Mouse (Mus musculus): ENCODE measurements around the gene Pik3r2.

The Pik3r2 gene

DNA sequence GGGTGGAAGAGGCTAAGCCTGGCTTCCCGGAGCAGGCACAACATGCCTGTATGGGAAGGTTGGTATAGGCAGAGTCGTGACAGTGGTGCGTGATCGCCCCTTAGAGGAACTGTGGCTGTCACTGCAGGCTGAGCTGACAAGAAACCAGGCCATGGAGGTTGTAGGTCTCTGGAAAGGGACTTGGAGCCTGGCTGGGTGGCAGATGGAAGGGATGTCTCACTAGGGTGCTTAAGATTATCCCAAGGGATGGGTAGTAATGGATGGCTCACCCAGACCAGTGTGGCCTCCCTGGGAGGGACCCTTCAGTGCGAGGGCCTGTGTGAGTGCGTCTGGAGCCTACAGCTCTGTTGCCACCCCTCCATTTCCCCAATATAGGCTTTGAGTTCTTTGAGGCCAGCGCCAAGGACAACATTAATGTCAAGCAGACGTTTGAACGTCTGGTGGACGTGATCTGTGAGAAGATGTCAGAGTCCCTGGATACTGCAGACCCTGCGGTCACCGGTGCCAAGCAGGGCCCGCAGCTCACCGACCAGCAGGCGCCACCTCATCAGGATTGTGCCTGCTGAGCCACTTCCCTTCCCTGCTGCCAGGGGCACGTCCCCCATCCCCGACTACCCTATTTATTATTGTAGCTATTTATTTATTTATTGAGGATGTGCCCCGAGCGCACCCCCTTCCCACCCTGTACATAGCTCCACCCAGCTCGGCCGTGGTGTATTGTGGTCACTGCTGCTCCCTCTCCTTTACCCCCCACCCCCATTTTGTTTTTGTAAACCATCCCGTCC lies 18.8 kb downstream of the Pik3r2 start:
- 34% methylated on average over 22 of the region's 22 CpGs for WGBS

DNA sequence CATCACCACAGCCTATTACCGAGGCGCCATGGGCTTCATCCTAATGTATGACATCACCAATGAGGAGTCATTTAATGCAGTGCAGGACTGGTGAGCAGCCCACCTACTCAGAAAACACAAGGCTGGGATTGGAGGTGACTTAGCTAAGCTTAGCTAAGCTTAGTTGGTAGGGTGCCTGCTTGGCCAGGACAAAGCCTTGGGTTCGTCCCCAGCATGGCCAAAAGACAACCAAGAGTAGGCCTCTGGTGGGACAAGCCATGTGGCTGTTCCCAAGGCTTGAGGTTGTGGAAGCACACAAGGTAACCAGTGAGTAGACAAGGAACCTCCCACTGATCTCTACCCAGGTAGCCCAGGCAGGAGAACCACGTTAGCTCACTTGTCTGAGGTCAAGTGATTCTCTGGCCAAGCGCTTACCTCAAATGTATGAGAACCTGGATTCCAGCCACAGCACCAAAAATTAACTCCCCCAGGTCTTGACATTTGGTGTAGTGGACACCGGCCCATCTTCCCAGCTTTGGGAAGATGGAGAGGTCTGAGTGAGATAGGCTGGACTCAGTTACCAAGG lies 20.0 kb downstream of the Pik3r2 start:
- 87% methylated on average over 6 of the region's 6 CpGs for WGBS

GRCm38 (mm10) chr8:70755661-70756475 lies 20.6 kb downstream of the Pik3r2 start:
- 65% methylated on average over 24 of the region's 24 CpGs for WGBS

DNA sequence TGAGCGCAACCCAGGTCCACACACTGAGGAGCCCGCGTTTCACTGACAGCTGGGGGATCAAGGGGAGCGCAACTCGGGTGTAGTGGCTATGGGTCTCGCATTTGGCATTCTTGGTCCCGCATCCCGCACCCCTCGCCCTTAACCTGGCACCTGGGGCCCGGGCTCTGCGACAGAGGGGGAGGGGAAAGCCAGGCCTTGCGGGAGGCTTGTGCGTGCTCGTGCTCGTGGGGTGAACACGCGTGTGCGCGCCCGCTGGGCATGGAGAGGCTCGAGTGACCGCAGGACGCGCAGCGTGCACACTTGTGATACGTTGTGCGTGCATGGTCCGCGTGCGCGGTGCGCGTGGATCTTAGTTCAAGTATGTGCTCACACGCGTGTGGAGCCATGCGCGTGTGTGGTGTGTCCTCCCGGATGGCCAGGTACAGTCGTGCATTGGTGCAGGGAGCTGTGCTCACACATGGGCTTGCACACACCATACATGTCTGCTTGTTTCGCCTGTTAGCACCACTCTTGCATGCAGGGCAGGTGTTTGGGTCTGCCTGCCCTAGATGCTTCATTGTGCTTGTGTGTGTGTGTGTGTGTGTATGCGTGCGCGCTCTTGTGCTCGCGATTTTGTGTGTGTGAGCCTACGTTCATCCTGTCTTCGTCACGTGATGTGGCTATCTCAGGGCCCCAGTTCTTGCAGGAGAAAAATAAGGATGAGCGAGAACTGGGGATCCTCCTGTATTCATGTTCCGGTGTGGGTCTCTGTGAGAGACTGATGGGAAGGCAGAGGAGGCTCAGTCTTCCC lies 21.4 kb downstream of the Pik3r2 start:
- WGBS: 6% methylated on average over 50 of the region's 50 CpGs

DNA sequence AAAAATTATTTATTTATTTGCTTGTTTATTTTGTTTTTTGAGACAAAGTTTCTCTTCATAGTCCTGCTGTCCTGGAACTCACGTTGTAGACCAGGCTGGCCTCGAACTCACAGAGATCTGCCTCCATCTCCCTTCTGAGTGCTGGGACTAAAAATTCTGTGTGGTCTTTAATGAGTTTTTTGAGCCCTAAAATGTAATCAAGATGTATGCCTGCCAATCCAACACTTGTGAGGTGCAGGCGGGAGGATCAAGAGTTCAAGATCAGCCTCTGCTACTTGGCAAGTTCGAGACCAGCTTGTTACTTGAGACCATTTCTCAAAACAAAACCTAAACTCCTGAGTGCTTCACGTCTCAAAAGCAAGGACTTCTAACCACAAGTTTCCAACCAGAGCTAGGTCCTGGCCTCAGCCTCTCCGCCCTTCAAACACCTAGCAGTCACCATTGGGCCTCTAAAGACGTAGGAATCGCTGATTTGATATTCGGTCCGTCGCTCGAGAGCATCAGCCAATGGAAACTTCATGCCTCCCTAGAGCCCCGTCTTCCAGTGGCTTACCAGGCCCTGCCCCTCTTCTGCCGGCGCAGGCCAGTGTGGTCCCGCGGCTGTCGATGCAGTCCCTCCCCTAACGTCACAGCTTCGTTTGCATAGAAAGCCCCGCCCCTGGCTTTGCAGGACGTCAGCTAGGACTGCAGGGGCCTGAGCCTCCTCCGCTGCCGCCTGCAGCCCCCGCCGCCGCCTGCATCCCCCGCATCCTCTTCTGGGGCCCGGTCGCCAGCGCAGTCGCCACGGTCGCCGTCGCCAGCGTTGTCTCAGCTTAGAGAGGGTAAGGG lies 22.3 kb downstream of the Pik3r2 start, which contains the start of gene Rab3a:
TSS of gene Rab3a (plus strand) at position 637 of the 828 bp plus-strand sequence.
- WGBS: 8% methylated on average over 37 of the region's 37 CpGs

GRCm38 (mm10) chr8:70753151-70753550 lies 23.4 kb downstream of the Pik3r2 start:
- WGBS: 8% methylated on average over 21 of the region's 21 CpGs

- WGBS: 22% methylated on average over 11 of the region's 11 CpGs
These were observed 24.3 kb downstream of the Pik3r2 start for GRCm38 (mm10) chr8:70752000-70752764.

DNA sequence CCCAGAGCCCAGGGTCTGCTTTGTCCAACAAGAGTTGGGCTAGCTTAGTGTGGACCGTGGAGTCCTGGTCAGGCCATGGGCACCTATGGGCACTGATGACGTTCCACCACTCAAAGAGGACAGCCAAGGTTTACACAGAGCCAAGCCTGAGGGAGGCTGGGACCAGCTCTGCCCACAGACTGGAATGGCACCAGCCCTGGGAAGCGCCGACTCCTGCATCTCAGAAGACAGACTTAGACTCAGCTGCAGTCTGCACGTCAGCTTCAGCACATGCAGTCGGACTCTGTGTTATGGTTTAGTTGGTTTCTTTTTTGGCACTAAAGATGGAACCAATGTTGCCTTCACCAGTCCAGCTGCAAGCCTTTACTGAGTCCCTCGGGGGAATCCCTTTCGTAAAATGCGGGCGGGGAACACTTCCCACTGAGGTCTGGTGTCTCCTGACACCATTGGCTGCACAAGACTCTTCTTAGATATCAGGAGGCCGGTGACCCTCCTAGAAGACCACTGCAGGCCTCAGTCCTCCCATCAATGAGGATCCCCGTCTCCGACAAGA lies 26.3 kb downstream of the Pik3r2 start:
- WGBS: 62% methylated on average over 13 of the region's 13 CpGs

- WGBS: 91% methylated on average over 19 of the region's 19 CpGs
These were observed 27.3 kb downstream of the Pik3r2 start for GRCm38 (mm10) chr8:70749097-70749674.

DNA sequence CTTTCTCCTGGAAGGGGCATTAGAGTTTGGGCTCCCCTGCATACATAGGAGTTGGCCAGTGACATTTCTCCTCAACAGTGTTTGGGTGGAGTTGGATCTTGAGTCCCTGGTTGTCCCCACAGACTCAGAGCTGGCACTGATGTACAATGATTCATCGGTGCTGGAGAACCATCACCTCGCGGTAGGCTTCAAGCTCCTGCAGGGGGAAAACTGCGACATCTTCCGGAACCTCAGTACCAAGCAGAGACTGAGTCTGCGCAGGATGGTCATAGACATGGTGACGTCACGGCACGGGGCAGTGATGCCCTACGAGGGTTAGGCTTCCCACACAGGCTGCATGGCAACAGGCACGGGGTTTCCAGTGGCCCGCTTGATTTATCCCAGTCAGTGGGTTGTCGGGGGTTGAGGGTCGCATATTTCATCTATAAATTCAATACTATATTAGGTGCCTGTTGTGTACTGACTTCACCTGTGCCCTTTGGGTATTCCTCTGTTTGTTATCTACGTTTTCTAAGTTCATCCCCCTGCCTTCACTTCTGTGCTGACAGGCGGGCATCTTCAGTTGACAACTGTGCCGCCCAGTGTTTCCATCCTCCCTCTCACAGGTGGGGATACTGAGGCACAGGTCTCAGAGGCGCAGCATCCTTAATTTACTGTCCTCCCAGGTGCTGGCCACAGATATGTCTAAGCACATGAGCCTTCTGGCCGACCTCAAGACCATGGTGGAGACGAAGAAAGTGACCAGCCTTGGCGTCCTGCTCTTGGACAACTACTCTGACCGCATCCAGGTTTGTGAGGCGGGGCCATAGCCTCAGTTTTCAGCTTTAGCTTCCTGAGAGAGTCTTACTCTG lies 28.0 kb downstream of the Pik3r2 start:
- 84% methylated on average over 23 of the region's 23 CpGs for WGBS

DNA sequence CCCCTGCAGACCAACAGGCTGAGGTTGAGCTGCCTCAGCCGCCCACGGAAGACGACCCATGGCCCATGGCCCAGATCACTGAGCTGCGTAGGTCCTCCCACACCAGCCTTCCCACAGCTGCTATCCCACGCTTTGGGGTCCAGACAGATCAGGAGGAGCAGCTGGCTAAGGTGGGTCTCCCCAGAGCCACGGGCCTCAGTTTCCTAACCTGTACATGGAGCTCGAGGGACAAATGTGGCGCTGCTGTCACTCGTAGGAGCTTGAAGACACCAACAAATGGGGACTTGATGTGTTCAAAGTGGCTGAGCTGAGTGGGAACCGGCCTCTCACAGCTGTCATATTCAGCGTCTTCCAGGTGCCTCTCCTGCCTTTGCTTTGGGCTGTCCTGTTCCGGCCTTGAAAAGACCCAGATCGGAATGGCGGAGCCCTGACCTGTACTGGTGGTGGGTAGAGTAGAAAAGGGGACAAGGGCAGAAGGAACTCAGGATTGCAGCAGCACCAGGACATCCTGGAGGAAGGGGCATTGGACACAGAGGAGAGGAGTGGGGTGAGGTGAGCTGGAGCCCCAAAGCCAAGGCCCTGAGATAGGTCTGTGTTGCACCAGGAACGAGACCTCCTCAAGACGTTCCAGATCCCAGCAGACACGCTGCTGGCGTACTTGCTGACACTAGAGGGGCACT lies 29.2 kb downstream of the Pik3r2 start:
- 84% methylated on average over 18 of the region's 18 CpGs for WGBS

DNA sequence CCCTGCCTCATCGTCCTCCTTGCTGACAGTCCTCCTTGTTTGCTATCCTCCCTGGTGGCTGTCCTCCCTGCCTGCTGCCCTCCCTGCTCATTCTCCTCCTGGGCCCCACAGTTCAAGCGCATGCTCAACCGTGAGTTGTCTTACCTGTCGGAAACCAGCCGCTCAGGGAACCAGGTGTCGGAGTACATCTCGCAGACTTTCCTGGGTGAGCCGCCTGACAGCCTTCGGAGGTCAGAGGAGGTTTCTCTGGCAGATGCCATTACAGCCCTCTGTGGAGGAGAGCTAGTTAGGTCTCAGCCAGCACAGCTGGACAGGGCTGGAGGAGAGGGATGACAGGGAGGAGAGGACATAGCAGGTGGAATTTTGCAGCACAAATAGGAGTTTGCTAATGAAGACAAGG lies 29.8 kb downstream of the Pik3r2 start:
- 89% methylated on average over 9 of the region's 9 CpGs for WGBS

GRCm38 (mm10) chr8:70745691-70746220 lies 30.8 kb downstream of the Pik3r2 start:
- 65% methylated on average over 19 of the region's 19 CpGs for WGBS

- WGBS: 48% methylated on average over 11 of the region's 11 CpGs
These were observed 31.7 kb downstream of the Pik3r2 start for GRCm38 (mm10) chr8:70744806-70745205.

GRCm38 (mm10) chr8:70743656-70744590 lies 32.6 kb downstream of the Pik3r2 start:
- WGBS: 5% methylated on average over 48 of the region's 48 CpGs

DNA sequence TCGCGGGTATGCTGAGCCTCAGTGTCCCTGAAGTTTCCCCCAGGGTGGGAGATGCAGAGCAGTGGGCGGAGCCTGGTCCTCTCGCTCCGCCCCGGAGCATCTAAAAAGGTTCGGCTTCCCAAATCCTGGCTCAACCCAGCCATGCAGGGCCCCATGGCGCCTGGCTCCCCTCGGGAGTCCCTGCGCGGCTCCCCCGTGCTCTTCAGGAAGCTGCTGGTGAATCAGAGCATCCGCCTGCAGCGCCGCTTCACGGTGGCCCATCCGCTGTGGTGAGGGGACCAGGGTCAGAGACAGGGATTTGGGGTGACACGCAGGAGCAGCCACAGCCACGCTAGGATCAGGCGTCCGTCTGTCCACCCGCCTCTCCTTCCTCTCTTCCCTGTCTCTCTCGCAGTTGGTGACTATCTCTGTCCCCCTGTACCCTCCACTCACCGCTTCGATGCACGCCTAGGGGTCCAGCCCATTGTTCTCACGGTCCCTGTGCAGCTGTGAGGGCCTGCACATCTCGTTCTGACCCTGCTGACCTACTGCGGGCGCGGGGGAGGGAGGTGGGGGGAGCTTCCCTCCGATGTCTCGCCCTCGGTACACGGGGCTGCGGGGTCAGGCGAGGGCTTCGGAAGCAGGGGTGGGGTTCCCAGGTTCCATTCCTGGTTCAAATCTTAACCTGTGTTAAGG lies 33.4 kb downstream of the Pik3r2 start:
- 12% methylated on average over 38 of the region's 38 CpGs for WGBS

Data from cerebral cortex, adult 2 months (tissue).